Mouse (Mus musculus): ENCODE measurements at regions not wholly inside any gene's neighbourhood (a gene's known extent, or its start where the extent isn't known, plus 50 kb on each side); places are given as distances from the start of the nearest gene placed in this dataset.

DNA sequence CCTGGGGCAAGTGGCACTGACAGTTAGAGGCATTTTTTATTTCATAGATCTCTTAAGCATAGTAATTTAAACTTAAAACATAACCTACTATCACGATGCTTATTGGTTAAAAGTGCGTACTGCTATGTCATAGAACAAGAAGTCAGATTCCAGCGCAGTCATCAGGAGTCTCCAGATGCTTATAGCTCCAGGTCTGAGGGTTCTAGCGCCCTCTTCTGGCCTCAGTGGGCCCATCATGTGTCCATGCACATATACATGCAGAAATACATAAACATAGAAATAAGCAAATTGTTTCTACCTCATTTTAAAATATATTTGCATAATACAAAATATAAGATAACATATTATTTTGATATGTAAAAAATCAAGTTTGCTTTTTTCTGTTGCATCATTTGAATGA is 1002.8 kb upstream of the Adgrl2 start:
- H3K9ac ChIP-seq, result no peak overlapping the region
- H3K4me1 ChIP-seq, result no peaks in the 10 kb centered on the region
- H3K9me3 ChIP-seq, result no peaks in the 10 kb centered on the region
- H3K27me3 ChIP-seq, result no peaks in the 10 kb centered on the region
- no peak overlapping the region for H3K4me3 ChIP-seq
- no peak overlapping the region for H3K4me2 ChIP-seq (replicated peaks)
- no peaks in the 10 kb centered on the region for H3K36me3 ChIP-seq
- WGBS, result 62% methylated on average over 4 of the region's 4 CpGs
- no peak for ATAC-seq (ENCODE audit: low FRiP score, low read depth)
- no peak overlapping the region for H3K27ac ChIP-seq

- no peak overlapping the region for H3K27ac ChIP-seq
- WGBS, result 72% methylated on average over 1 of the region's 1 CpGs
- H3K27me3 ChIP-seq, result no peaks in the 10 kb centered on the region
- H3K36me3 ChIP-seq, result no peaks in the 10 kb centered on the region
- ATAC-seq (ENCODE audit: low FRiP score, low read depth), result no peak
- H3K4me2 ChIP-seq (replicated peaks), result no peak overlapping the region
- H3K4me1 ChIP-seq, result no peaks in the 10 kb centered on the region
- no peak overlapping the region for H3K4me3 ChIP-seq
- H3K9ac ChIP-seq, result no peak overlapping the region
- no peaks in the 10 kb centered on the region for H3K9me3 ChIP-seq
Observed at GRCm38 (mm10) chr3:149987801-149988200, 997.4 kb upstream of the Adgrl2 start.

GRCm38 (mm10) chr3:149956993-149957392 is 966.6 kb upstream of the Adgrl2 start:
- H3K27ac ChIP-seq, result no peak overlapping the region
- no peaks in the 10 kb centered on the region for H3K9me3 ChIP-seq
- H3K4me3 ChIP-seq, result no peak overlapping the region
- 43% methylated on average over 2 of the region's 2 CpGs for WGBS
- no peaks in the 10 kb centered on the region for H3K27me3 ChIP-seq
- H3K36me3 ChIP-seq, result no peaks in the 10 kb centered on the region
- H3K9ac ChIP-seq, result no peak overlapping the region
- H3K4me2 ChIP-seq (replicated peaks), result no peak overlapping the region
- no peak for ATAC-seq (ENCODE audit: low FRiP score, low read depth)
- no peaks in the 10 kb centered on the region for H3K4me1 ChIP-seq

DNA sequence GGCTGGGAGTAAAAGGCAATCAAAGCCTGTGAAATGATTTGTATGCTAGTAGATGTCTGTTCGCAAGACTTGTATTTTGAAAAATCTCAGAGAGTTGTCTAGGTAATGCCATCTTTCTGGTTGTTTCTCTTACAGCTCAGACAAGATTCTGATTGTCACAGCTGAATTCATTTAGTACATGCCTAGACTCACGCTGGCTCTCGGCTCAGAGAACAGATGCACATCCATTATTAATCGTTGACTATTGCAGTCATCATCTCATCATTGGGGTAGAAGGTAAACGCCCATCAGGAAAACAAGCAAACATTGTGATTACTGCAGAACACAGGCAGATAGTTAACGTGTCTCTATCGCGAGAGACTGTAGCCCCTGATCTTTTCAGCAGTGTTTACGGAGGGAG is 945.8 kb upstream of the Adgrl2 start:
- H3K4me3 ChIP-seq, result no peak overlapping the region
- H3K4me1 ChIP-seq, result no peaks in the 10 kb centered on the region
- H3K27ac ChIP-seq, result no peak overlapping the region
- no peaks in the 10 kb centered on the region for H3K27me3 ChIP-seq
- no peaks in the 10 kb centered on the region for H3K9me3 ChIP-seq
- WGBS, result 83% methylated on average over 9 of the region's 9 CpGs
- H3K36me3 ChIP-seq, result no peaks in the 10 kb centered on the region
- ATAC-seq (ENCODE audit: low FRiP score, low read depth), result no peak
- no peak overlapping the region for H3K4me2 ChIP-seq (replicated peaks)
- H3K9ac ChIP-seq, result no peak overlapping the region

- 38% methylated on average over 4 of the region's 4 CpGs for WGBS
- no peak overlapping the region for H3K4me2 ChIP-seq (replicated peaks)
Observed at GRCm38 (mm10) chr3:149934832-149935231, 944.5 kb upstream of the Adgrl2 start.

GRCm38 (mm10) chr3:149928456-149929360 is 938.4 kb upstream of the Adgrl2 start:
- H3K27me3 ChIP-seq, result no peaks in the 10 kb centered on the region
- no peak overlapping the region for H3K4me2 ChIP-seq (replicated peaks)
- 72% methylated on average over 10 of the region's 10 CpGs for WGBS
- H3K4me3 ChIP-seq, result no peak overlapping the region
- H3K27ac ChIP-seq, result no peak overlapping the region
- no peak overlapping the region for H3K9ac ChIP-seq
- no peak for ATAC-seq (ENCODE audit: low FRiP score, low read depth)
- H3K9me3 ChIP-seq, result no peaks in the 10 kb centered on the region
- H3K4me1 ChIP-seq, result no peaks in the 10 kb centered on the region
- H3K36me3 ChIP-seq, result no peaks in the 10 kb centered on the region

More at GRCm38 (mm10) chr3:149934832-149935231, 944.5 kb upstream of the Adgrl2 start:
- Histone ChIP-seq H3K4me3 (no peak overlapping the region), H3K4me1 (no peaks in the 10 kb centered on the region), H3K9me3 (no peaks in the 10 kb centered on the region), H3K9ac (no peak overlapping the region), H3K27me3 (no peaks in the 10 kb centered on the region), H3K36me3 (no peaks in the 10 kb centered on the region), H3K27ac (no peak overlapping the region)
- no peak for ATAC-seq (ENCODE audit: low FRiP score, low read depth)

DNA sequence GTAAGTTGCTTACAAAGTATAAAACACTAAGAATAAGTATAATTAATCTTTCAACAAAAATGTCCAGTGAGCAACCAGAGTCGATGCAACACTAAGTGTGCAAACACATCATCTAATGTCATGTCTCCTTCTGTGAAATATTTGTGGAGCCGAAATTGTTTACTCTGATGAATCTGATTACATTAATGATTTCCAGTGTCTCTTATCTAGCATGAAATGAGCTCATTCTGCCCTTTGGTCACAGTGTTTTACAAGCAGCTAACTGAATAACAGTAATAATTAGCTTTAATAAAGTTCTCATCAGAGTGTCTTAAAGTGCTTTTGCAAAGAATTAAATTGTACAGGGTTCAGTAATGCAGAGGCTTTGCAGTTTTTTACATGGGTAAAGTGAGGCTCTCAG is 929.9 kb upstream of the Adgrl2 start:
- WGBS, result 82% methylated on average over 2 of the region's 2 CpGs

DNA sequence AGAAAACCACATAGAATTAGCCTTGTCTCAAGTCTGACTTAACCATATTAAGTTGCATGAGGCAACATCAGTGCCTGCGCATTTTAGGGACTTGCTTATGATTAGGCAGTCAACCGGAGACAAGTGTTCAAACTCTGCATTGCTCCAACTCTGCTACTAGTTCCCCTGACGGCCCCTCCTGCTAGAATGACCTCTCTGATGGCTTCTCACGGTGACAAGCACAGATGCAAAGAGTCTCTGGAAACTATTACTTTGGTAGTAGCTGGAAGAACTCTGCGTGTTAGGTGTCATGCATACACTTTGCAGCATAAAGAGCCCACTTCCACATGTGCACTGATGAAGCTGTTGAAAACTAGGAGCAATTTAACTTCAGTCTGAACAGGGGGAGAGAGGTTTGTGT is 927.8 kb upstream of the Adgrl2 start:
- H3K4me2 ChIP-seq (replicated peaks), result no peak overlapping the region
- no peaks in the 10 kb centered on the region for H3K27me3 ChIP-seq
- no peak overlapping the region for H3K9ac ChIP-seq
- 0 out of 2 replicates have a peak, but pooled peaks cover 3% of the 10 kb centered on the region for H3K4me1 ChIP-seq
- H3K36me3 ChIP-seq, result no peaks in the 10 kb centered on the region
- no peak overlapping the region for H3K27ac ChIP-seq
- H3K4me3 ChIP-seq, result no peak overlapping the region
- no peaks in the 10 kb centered on the region for H3K9me3 ChIP-seq
- WGBS, result 41% methylated on average over 5 of the region's 5 CpGs
- no peak for ATAC-seq (ENCODE audit: low FRiP score, low read depth)

More for the DNA sequence above, 929.9 kb upstream of the Adgrl2 start:
- Histone ChIP-seq H3K36me3 (no peaks in the 10 kb centered on the region), H3K9ac (no peak overlapping the region), H3K27me3 (no peaks in the 10 kb centered on the region), H3K4me1 (0 out of 2 replicates have a peak, but pooled peaks cover 3% of the 10 kb centered on the region), H3K4me2 (replicated peaks) (no peak overlapping the region), H3K9me3 (no peaks in the 10 kb centered on the region), H3K4me3 (no peak overlapping the region), H3K27ac (no peak overlapping the region)
- ATAC-seq (ENCODE audit: low FRiP score, low read depth), result no peak

- WGBS, result 84% methylated on average over 8 of the region's 8 CpGs
- H3K4me3 ChIP-seq, result no peak overlapping the region
- no peaks in the 10 kb centered on the region for H3K9me3 ChIP-seq
- H3K4me1 ChIP-seq, result no peaks in the 10 kb centered on the region
- no peak overlapping the region for H3K4me2 ChIP-seq (replicated peaks)
- H3K36me3 ChIP-seq, result no peaks in the 10 kb centered on the region
- ATAC-seq (ENCODE audit: low FRiP score, low read depth), result no peak
- no peaks in the 10 kb centered on the region for H3K27me3 ChIP-seq
- no peak overlapping the region for H3K27ac ChIP-seq
- H3K9ac ChIP-seq, result no peak overlapping the region
Observed at GRCm38 (mm10) chr3:149910721-149911120, 920.4 kb upstream of the Adgrl2 start.

GRCm38 (mm10) chr3:149901783-149902182 is 911.4 kb upstream of the Adgrl2 start:
- no peaks in the 10 kb centered on the region for H3K36me3 ChIP-seq
- no peaks in the 10 kb centered on the region for H3K27me3 ChIP-seq
- no peak overlapping the region for H3K4me2 ChIP-seq (replicated peaks)
- H3K9me3 ChIP-seq, result no peaks in the 10 kb centered on the region
- H3K4me1 ChIP-seq, result no peaks in the 10 kb centered on the region
- no peak overlapping the region for H3K4me3 ChIP-seq
- H3K9ac ChIP-seq, result no peak overlapping the region
- H3K27ac ChIP-seq, result no peak overlapping the region
- peak; percentile 77; the same call in 1 of the 2 replicates for ATAC-seq (ENCODE audit: low FRiP score, low read depth)
- WGBS, result 51% methylated on average over 5 of the region's 5 CpGs

GRCm38 (mm10) chr3:149876553-149876952 is 886.2 kb upstream of the Adgrl2 start:
- H3K27me3 ChIP-seq, result peaks cover 7% of the 10 kb centered on the region; the same call in 1 of the 2 replicates
- H3K9ac ChIP-seq, result no peak overlapping the region
- H3K27ac ChIP-seq, result no peak overlapping the region
- H3K36me3 ChIP-seq, result no peaks in the 10 kb centered on the region
- no peaks in the 10 kb centered on the region for H3K4me1 ChIP-seq
- H3K9me3 ChIP-seq, result no peaks in the 10 kb centered on the region
- WGBS, result 34% methylated on average over 1 of the region's 1 CpGs
- ATAC-seq (ENCODE audit: low FRiP score, low read depth), result no peak
- no peak overlapping the region for H3K4me2 ChIP-seq (replicated peaks)
- H3K4me3 ChIP-seq, result no peak overlapping the region

DNA sequence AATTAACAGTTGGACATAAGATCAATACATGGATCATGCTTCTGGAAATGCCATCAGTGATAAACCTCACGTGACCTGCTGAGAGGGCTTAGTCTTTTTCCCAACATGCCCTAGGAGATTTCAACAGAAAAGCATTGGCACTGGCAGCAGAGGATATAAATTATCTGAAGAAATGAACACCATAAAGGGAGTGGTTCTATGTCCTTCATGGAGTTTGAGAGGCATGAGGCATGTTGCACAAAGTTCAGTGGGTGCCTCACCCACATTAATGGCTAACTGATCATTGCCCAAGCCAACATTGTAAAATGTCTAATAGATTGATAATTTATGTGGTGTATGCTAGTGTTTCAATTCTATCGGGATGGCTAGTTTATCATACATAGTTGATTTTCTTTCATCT is 875.6 kb upstream of the Adgrl2 start:
- no peak overlapping the region for H3K4me2 ChIP-seq (replicated peaks)
- H3K36me3 ChIP-seq, result no peaks in the 10 kb centered on the region
- H3K27me3 ChIP-seq, result no peaks in the 10 kb centered on the region
- no peak overlapping the region for H3K4me3 ChIP-seq
- no peak overlapping the region for H3K27ac ChIP-seq
- H3K9me3 ChIP-seq, result no peaks in the 10 kb centered on the region
- WGBS, result 72% methylated on average over 2 of the region's 2 CpGs
- peaks cover 3% of the 10 kb centered on the region; the same call in 1 of the 2 replicates for H3K4me1 ChIP-seq
- no peak overlapping the region for H3K9ac ChIP-seq
- no peak for ATAC-seq (ENCODE audit: low FRiP score, low read depth)

Data from limb, embryonic 13.5 days (tissue).